Mouse (Mus musculus): Measurements from ENCODE around the gene Hist2h2aa1. TPM values are rescaled to one million over a fixed set of nuclear protein-coding genes. Genes with fewer than 3 reads are reported as not detected.
A peak's percentile ranks its signal among the peaks of the same experiment; 100 is the strongest.
"Not testable (repeated sequence)": the region's sequence is repeated elsewhere in the genome, so short reads cannot be mapped to it uniquely, and the experiment has no call there.

Gene Hist2h2aa1
- polyA plus RNA-seq, 1 experiment from 2014 or later: 8.1 TPM

DNA sequence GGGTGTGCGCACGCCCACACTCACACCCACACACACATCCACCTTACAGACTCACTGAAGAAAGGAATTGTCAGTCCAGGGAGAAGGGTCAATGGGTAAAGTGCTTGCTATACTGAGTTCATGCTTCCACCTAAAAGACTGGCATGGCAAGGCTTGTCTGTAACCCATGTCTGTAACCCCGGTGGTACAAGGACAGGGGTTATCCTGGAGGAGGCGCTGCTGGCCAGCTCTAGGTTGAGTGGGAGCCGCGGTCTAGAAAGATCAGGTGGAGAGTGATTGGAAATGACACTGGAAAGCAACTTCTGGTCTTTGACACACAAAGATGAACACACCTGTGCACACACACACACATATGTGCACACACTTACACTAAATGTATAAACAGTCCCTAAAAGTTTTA, 35.4 kb downstream of the Hist2h2aa1 start:
- H3K36me3 ChIP-seq (replicated peaks): no peaks in the 10 kb centered on the region
- H3K9me3 ChIP-seq: no peaks in the 10 kb centered on the region
- 56% methylated on average over 6 of the region's 6 CpGs for WGBS
- peaks cover 32% of the 10 kb centered on the region for H3K4me1 ChIP-seq
- no peak overlapping the region for H3K4me3 ChIP-seq
- DNase-seq (ENCODE audit: extremely low spot score, low spot score): no peak
- no peak overlapping the region for H3K27ac ChIP-seq
- peaks cover 38% of the 10 kb centered on the region for H3K27me3 ChIP-seq (ENCODE audit: poor library complexity, severe bottlenecking)

DNA sequence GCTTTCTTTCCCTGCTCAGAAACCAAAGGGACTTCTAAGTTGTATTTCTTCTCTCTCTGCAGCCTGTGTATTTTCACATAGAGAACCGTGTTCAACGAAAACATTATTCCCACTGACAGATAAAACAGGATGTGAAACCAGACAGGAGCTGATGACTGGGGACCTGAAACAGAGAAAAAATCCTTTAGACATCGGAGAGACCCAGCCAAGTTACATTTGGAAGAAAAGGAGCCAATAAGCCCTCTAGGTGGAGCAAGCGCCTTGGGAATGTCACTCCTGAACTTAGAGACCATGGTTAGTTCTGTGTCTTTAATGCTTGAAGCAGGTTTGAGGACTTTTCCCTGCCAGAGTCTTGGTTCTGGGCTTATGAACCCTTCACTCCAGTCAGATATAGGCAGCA, 39.2 kb downstream of the Hist2h2aa1 start:
- Histone ChIP-seq H3K27me3 (ENCODE audit: poor library complexity, severe bottlenecking) (peaks cover 45% of the 10 kb centered on the region), H3K4me3 (peak overlapping the region; percentile 6; the same call in 1 of the 2 replicates), H3K27ac (no peak overlapping the region), H3K36me3 (replicated peaks) (no peaks in the 10 kb centered on the region), H3K9me3 (peaks cover 6% of the 10 kb centered on the region; the same call in 1 of the 2 replicates), H3K4me1 (peaks cover 22% of the 10 kb centered on the region)
- 20% methylated on average over 4 of the region's 4 CpGs for WGBS
- DNase-seq (ENCODE audit: extremely low spot score, low spot score): no peak

DNA sequence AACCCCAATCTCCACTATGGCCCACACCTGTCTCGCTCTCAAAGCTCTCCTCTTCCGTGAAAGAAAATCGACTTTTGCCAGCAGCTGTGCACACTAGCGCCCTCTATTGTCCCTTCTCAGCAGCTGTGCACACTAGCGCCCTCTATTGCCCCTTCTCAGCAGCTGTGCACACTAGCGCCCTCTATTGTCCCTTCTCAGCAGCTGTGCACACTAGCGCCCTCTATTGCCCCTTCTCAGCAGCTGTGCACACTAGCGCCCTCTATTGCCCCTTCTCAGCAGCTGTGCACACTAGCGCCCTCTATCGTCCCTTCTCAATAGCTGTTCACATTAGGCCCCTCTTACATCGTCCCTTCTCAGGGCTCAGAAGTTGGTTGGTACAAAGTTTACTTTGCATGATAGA, 42.0 kb downstream of the Hist2h2aa1 start:
- WGBS: 86% methylated on average over 11 of the region's 11 CpGs
- H3K9me3 ChIP-seq; H3K27ac ChIP-seq; H3K4me3 ChIP-seq; DNase-seq (ENCODE audit: extremely low spot score, low spot score); H3K36me3 ChIP-seq (replicated peaks): not testable (repeated sequence)
- Histone ChIP-seq H3K4me1 (peaks cover 22% of the 10 kb centered on the region), H3K27me3 (ENCODE audit: poor library complexity, severe bottlenecking) (peaks cover 37% of the 10 kb centered on the region)

DNA sequence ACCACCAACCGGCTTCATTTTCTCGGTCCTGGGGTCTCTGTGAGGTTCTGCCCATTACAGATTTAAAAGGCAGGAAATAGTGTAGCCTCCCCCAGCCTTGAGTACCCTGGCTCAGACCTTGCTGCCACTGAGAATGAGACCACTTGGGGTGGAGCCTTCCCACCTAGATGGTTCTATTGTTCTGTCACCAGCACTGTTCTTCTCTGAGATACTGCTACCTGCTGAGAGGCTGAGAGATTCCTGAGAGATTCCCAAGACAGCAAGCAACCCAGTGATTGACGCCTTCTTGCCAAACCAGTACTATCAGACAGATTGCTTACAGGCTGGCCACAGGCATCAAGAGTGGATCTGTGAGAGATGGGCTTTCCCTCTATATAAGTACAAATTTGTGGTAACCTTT, 43.9 kb downstream of the Hist2h2aa1 start:
- 84% methylated on average over 3 of the region's 3 CpGs for WGBS
- Histone ChIP-seq H3K9me3 (peaks cover 6% of the 10 kb centered on the region; the same call in 1 of the 2 replicates), H3K27ac (no peak overlapping the region), H3K4me3 (no peak overlapping the region), H3K27me3 (ENCODE audit: poor library complexity, severe bottlenecking) (peaks cover 20% of the 10 kb centered on the region), H3K36me3 (replicated peaks) (no peaks in the 10 kb centered on the region), H3K4me1 (peaks cover 15% of the 10 kb centered on the region)
- DNase-seq (ENCODE audit: extremely low spot score, low spot score): no peak

DNA sequence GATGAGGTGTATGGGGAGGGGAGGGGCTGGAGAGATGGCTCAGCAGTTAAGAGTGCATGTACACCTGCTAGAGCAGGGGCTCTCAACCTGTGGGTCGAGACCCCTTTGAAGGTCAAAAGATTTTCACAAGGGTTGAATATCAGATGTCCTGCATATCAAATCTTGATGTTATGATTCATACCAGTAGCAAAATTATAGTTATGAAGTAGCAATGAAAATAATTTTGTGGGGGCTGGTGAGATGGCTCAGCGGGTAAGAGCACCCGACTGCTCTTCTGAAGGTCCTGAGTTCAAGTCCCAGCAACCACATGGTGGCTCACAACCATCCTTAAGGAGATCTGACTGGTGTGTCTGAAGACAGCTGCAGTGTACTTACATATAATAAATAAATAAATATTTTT, 45.4 kb downstream of the Hist2h2aa1 start:
- H3K36me3 ChIP-seq (replicated peaks); H3K4me3 ChIP-seq; H3K27ac ChIP-seq; H3K9me3 ChIP-seq; DNase-seq (ENCODE audit: extremely low spot score, low spot score); H3K27me3 ChIP-seq (ENCODE audit: poor library complexity, severe bottlenecking): not testable (repeated sequence)
- 97% methylated on average over 3 of the region's 3 CpGs for WGBS
- H3K4me1 ChIP-seq: peaks cover 10% of the 10 kb centered on the region

DNA sequence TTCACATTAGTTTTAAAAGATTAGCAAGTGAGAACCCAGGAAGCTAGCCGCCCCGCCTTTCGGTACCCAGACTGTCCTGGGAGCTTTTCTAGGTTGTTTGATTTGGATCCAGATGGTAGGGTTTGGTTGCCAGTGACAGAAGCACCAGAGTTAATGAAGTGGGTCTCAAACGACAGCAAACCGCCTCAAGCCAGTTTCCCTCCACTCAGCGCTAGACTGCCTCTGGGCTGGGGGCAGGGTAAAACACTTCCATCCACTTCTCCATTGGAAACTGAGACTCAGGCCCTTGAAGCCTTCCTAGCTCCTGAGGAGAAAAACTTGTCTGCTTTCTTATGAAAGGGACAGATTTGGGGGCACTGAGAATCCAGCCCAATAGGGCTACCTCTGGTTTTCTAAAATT, 47.3 kb downstream of the Hist2h2aa1 start:
- Histone ChIP-seq H3K36me3 (replicated peaks) (no peaks in the 10 kb centered on the region), H3K9me3 (no peaks in the 10 kb centered on the region), H3K4me3 (no peak overlapping the region), H3K4me1 (peaks cover 5% of the 10 kb centered on the region; the same call in 1 of the 2 replicates), H3K27ac (no peak overlapping the region), H3K27me3 (ENCODE audit: poor library complexity, severe bottlenecking) (no peaks in the 10 kb centered on the region)
- no peak for DNase-seq (ENCODE audit: extremely low spot score, low spot score)
- WGBS: 77% methylated on average over 6 of the region's 6 CpGs

DNA sequence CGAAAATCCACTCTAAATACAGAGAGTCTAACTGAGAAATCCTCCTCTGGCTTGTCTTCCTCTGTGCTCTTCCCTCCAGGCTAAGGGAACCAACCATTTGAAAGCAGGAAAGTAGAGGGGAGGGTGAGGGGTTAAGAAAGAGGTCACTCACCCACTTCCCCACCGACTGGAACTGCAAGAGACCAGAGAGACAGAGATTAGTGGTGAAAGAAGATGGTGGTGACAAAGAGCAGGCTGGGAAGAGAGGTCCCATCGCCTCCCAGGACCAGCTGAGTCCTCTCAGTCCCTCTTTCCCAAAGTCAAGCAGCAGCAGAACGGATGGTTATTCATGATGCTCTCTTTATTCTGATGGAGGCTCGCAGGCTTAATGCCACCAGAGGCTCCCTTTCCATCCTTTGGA, 48.1 kb downstream of the Hist2h2aa1 start:
- 54% methylated on average over 5 of the region's 5 CpGs for WGBS
- Histone ChIP-seq H3K27ac (no peak overlapping the region), H3K4me3 (no peak overlapping the region), H3K27me3 (ENCODE audit: poor library complexity, severe bottlenecking) (no peaks in the 10 kb centered on the region), H3K4me1 (peaks cover 5% of the 10 kb centered on the region; the same call in 1 of the 2 replicates), H3K9me3 (no peaks in the 10 kb centered on the region), H3K36me3 (replicated peaks) (no peaks in the 10 kb centered on the region)
- no peak for DNase-seq (ENCODE audit: extremely low spot score, low spot score)

DNA sequence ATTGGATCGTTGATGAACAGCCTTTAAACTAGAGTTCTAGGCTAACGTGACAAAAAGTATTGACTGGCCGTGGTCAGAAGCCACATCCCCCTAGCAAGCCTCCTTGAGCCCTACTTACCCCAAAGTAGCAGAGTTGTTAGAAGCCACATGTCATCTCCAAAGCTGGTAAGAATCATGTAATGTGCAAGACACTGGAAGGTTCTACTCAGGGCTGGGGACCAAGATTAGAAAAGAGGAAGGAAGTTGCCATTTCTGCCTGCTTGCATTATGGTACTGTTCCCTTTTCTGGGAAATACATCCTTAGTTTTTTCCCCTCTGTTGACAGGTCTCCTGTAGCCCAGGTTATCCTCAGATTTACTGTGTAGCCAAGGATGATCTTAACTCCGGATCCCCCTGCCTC, 48.5 kb downstream of the Hist2h2aa1 start, which contains the start of gene Fcgr1:
Fcgr1 (minus strand) TSS at position 183 of the 400 bp plus-strand sequence.
- Histone ChIP-seq H3K4me3 (no peak within 1 kb of the TSS), H3K27me3 (ENCODE audit: poor library complexity, severe bottlenecking) (no peaks in the 10 kb centered on the region), H3K36me3 (replicated peaks) (no peaks in the 10 kb centered on the region), H3K9me3 (no peaks in the 10 kb centered on the region), H3K27ac (no peak within 1 kb of the TSS), H3K4me1 (peaks cover 5% of the 10 kb centered on the region; the same call in 1 of the 2 replicates)
- 87% methylated on average over 4 of the region's 4 CpGs for WGBS
- no peak for DNase-seq (ENCODE audit: extremely low spot score, low spot score)

Small RNAs within 50 kb of the gene (microRNA-seq; reads per million reads assigned to microRNA genes)
- gene Gm44492 (not detected), gene Gm47311 (not detected), gene Gm47313 (not detected)

Other genes with a start within 250 kb of the Hist2h2aa1 start
- 66.0 and 69.1 TPM in 2 replicates for gene Plekho1, start 249.5 kb upstream of the Hist2h2aa1 start, polyA plus RNA-seq (2016; fragmentation: Nextera tagmentation; extraction: Ambion mirVana)
- 24.1 and 28.0 TPM in 2 replicates for gene Vps45, start 187.0 kb upstream of the Hist2h2aa1 start, polyA plus RNA-seq (2016; fragmentation: Nextera tagmentation; extraction: Ambion mirVana)
- 14.1 and 20.8 TPM in 2 replicates for gene Otud7b, start 141.0 kb upstream of the Hist2h2aa1 start, polyA plus RNA-seq (2016; fragmentation: Nextera tagmentation; extraction: Ambion mirVana)
- 9.3 TPM in 2 replicates for gene Mtmr11, start 83.5 kb upstream of the Hist2h2aa1 start, polyA plus RNA-seq (2016; fragmentation: Nextera tagmentation; extraction: Ambion mirVana)
- 276 and 284 TPM in 2 replicates for gene Sf3b4, start 73.2 kb upstream of the Hist2h2aa1 start, polyA plus RNA-seq (2016; fragmentation: Nextera tagmentation; extraction: Ambion mirVana)
- 2.1 and 3.5 TPM in 2 replicates for gene Sv2a, start 64.3 kb upstream of the Hist2h2aa1 start, polyA plus RNA-seq (2016; fragmentation: Nextera tagmentation; extraction: Ambion mirVana)
- gene Bola1, start 25.8 kb upstream of the Hist2h2aa1 start, polyA plus RNA-seq (2016; fragmentation: Nextera tagmentation; extraction: Ambion mirVana): 89.3 and 93.0 TPM in 2 replicates
- not detected in 2 replicates for gene Hist2h2ab, start 25.6 kb upstream of the Hist2h2aa1 start, polyA plus RNA-seq (2016; fragmentation: Nextera tagmentation; extraction: Ambion mirVana)
- gene Hist2h2ac, start 24.6 kb upstream of the Hist2h2aa1 start, polyA plus RNA-seq (2016; fragmentation: Nextera tagmentation; extraction: Ambion mirVana): 11.3 and 12.6 TPM in 2 replicates
- 12.8 and 15.5 TPM in 2 replicates for gene Hist2h2be, start 24.4 kb upstream of the Hist2h2aa1 start, polyA plus RNA-seq (2016; fragmentation: Nextera tagmentation; extraction: Ambion mirVana)
- gene Hist2h3c2, start 6.4 kb upstream of the Hist2h2aa1 start, polyA plus RNA-seq (2016; fragmentation: Nextera tagmentation; extraction: Ambion mirVana): 5.9 and 6.4 TPM in 2 replicates
- gene Hist2h2aa2, start 5.2 kb upstream of the Hist2h2aa1 start, polyA plus RNA-seq (2016; fragmentation: Nextera tagmentation; extraction: Ambion mirVana): 19.2 and 34.4 TPM in 2 replicates
- gene Hist2h3c1, start 1.2 kb downstream of the Hist2h2aa1 start, polyA plus RNA-seq (2016; fragmentation: Nextera tagmentation; extraction: Ambion mirVana): 0.86 TPM in 1 of 2 replicates, not detected in the other
- 12.0 and 14.2 TPM in 2 replicates for gene Hist2h4, start 17.8 kb downstream of the Hist2h2aa1 start, polyA plus RNA-seq (2016; fragmentation: Nextera tagmentation; extraction: Ambion mirVana)
- gene Hist2h3b, start 23.2 kb downstream of the Hist2h2aa1 start, polyA plus RNA-seq (2016; fragmentation: Nextera tagmentation; extraction: Ambion mirVana): 48.0 and 48.8 TPM in 2 replicates
- gene Hist2h2bb, start 24.3 kb downstream of the Hist2h2aa1 start, polyA plus RNA-seq (2016; fragmentation: Nextera tagmentation; extraction: Ambion mirVana): 10.2 and 10.5 TPM in 2 replicates
- gene Fcgr1, start 48.5 kb downstream of the Hist2h2aa1 start, polyA plus RNA-seq (2016; fragmentation: Nextera tagmentation; extraction: Ambion mirVana): 0.84 and 1.3 TPM in 2 replicates
- gene BC107364, start 206.8 kb downstream of the Hist2h2aa1 start, polyA plus RNA-seq (2016; fragmentation: Nextera tagmentation; extraction: Ambion mirVana): 0.20 TPM in 1 of 2 replicates, not detected in the other